Mouse (Mus musculus) gastrocnemius, adult 2 months (tissue): ENCODE data around the gene Pafah1b3. TPM values are rescaled to one million over a fixed set of nuclear protein-coding genes. Genes with fewer than 3 reads are reported as not detected.
"Not testable (repeated sequence)": the region's sequence is repeated elsewhere in the genome, so short reads cannot be mapped to it uniquely, and the experiment has no call there.

Source experiments
- DNase-seq: peaks from one replicate; pipeline ENCODE4 v3.0.0; 2022
- H3K27ac ChIP-seq: fragments of 200-600 bp; 2 replicates; pipeline ENCODE4 v1.8.1; 2022; ENCODE audit warnings: mild to moderate bottlenecking
- H3K4me3 ChIP-seq: fragments of 200-600 bp; 2 replicates; pipeline ENCODE4 v1.8.1; 2022; ENCODE audit warnings: mild to moderate bottlenecking, moderate library complexity
- CTCF ChIP-seq: fragments of 200-600 bp; IDR thresholded peaks from 2 replicates; pipeline ENCODE4 v1.8.1; 2022; ENCODE audit warnings: antibody characterized with exemption, mild to moderate bottlenecking, moderate library complexity
- intact Hi-C: fragments of 180-260 bp; cut with DNase I; formaldehyde crosslinking; loops from one replicate; pipeline ENCODE4 v1.15.1; 2025
- total RNA-seq, 2 experiments: library from RNA; stranded (reverse); gene quantifications; 2 replicates each; pipeline ENCODE4 v1.2.3; 2021

Gene Pafah1b3
- total RNA-seq, 2 experiments from 2014 or later = 0.38 to 0.86 TPM

GRCm38 (mm10) chr7:25267751-25268463, 29.9 kb downstream of the Pafah1b3 start:
- no peak for TF ChIP-seq CTCF
- peak overlapping the region; percentile 97 for H3K4me3 ChIP-seq
- intact Hi-C loops = loop anchor here (1.0 kb wide), 1 partner anchor 17 kb away; no protein-coding TSS in a partner anchor
- peak overlapping the region; percentile 99 for H3K27ac ChIP-seq
- peak; percentile 99 for DNase-seq

- intact Hi-C loops = loop anchor here (1.0 kb wide), 1 partner anchor 16 kb away; no protein-coding TSS in a partner anchor
Observed at GRCm38 (mm10) chr7:25267301-25267750, 30.5 kb downstream of the Pafah1b3 start, which contains the start of gene Cic. Cic (plus strand) TSS chr7:25267704.

GRCm38 (mm10) chr7:25266180-25266962, 31.4 kb downstream of the Pafah1b3 start:
- TF ChIP-seq CTCF = no peak
- intact Hi-C loops = no loop called here
- no peak for DNase-seq
- Histone ChIP-seq H3K27ac (no peak overlapping the region), H3K4me3 (no peak overlapping the region)

More at GRCm38 (mm10) chr7:25267301-25267750, 30.5 kb downstream of the Pafah1b3 start, which contains the start of gene Cic:
- peak; percentile 8; the same call in 1 of the 2 replicates for TF ChIP-seq CTCF
- Histone ChIP-seq H3K4me3 (peak within 1 kb of the TSS; percentile 97), H3K27ac (peak within 1 kb of the TSS; percentile 99)
- DNase-seq = peak; percentile 99

GRCm38 (mm10) chr7:25265743-25266142, 32.0 kb downstream of the Pafah1b3 start:
- intact Hi-C loops, H3K27ac ChIP-seq, DNase-seq, H3K4me3 ChIP-seq: not testable (repeated sequence)

GRCm38 (mm10) chr7:25263968-25264870, 33.6 kb downstream of the Pafah1b3 start:
- intact Hi-C loops = no loop called here
- DNase-seq = no peak
- Histone ChIP-seq H3K4me3 (no peak overlapping the region), H3K27ac (no peak overlapping the region)
- no peak for TF ChIP-seq CTCF

GRCm38 (mm10) chr7:25261896-25262295, 35.9 kb downstream of the Pafah1b3 start:
- intact Hi-C loops = no loop called here
- Histone ChIP-seq H3K27ac (no peak overlapping the region), H3K4me3 (no peak overlapping the region)
- no peak for DNase-seq
- TF ChIP-seq CTCF = no peak

- no peak for TF ChIP-seq CTCF
- intact Hi-C loops = loop anchor here (1.0 kb wide), 1 partner anchor 15 kb away; the partner anchor contains the start of gene Cic
- DNase-seq = no peak
- H3K27ac ChIP-seq = peak overlapping the region; percentile 97
- peak overlapping the region; percentile 95 for H3K4me3 ChIP-seq
Observed at GRCm38 (mm10) chr7:25251822-25252221, 46.0 kb downstream of the Pafah1b3 start.

GRCm38 (mm10) chr7:25251071-25251791, 46.6 kb downstream of the Pafah1b3 start:
- TF ChIP-seq CTCF = no peak
- peak; percentile 78 for DNase-seq
- Histone ChIP-seq H3K4me3 (peak overlapping the region; percentile 95), H3K27ac (peak overlapping the region; percentile 97)
- intact Hi-C loops = loop anchor here (1.0 kb wide), 1 partner anchor 16 kb away; the partner anchor contains the start of gene Cic

GRCm38 (mm10) chr7:25250141-25250972, 47.4 kb downstream of the Pafah1b3 start, which contains the start of gene Erf:
Erf (minus strand) TSS chr7:25250761.
- H3K4me3 ChIP-seq = peak within 1 kb of the TSS; percentile 95
- DNase-seq = peak; percentile 97
- intact Hi-C loops = no loop called here
- TF ChIP-seq CTCF = no peak
- H3K27ac ChIP-seq = peak within 1 kb of the TSS; percentile 97

- TF ChIP-seq CTCF = no peak
- intact Hi-C loops = no loop called here
- Histone ChIP-seq H3K27ac (peak overlapping the region; percentile 97), H3K4me3 (peak overlapping the region; percentile 95)
- peak; percentile 90 for DNase-seq
Observed at GRCm38 (mm10) chr7:25249314-25250140, 48.3 kb downstream of the Pafah1b3 start.
